Mouse (Mus musculus): Measurements from ENCODE around the gene Usp35.

GRCm38 (mm10) chr7:97317706-97318105 is 14.1 kb downstream of the Usp35 start:
- no peak for TF ChIP-seq POLR2A (IDR thresholded peaks at IDR 0.05; ENCODE audit: insufficient read depth, low read depth, low read length)
- no peak for TF ChIP-seq CTCF (IDR thresholded peaks at IDR 0.05; ENCODE audit: insufficient read depth, low read depth, low read length)
